Mouse (Mus musculus): ENCODE results near the gene Ifnlr1. TPM values are rescaled to one million over a fixed set of nuclear protein-coding genes. Genes with fewer than 3 reads are reported as not detected.

Gene Ifnlr1
- total and polyA plus RNA-seq, 3 experiments = 1.8 to 3.2 (median 2.0) TPM

GRCm38 (mm10) chr4:135726416-135726815 is 40.3 kb downstream of the Ifnlr1 start:
- TF ChIP-seq CTCF (IDR thresholded peaks at IDR 0.05) (0 out of 2 replicates have a peak, but pooled peaks have one; percentile 5), POLR2A (IDR thresholded peaks at IDR 0.05; ENCODE audit: insufficient read depth, low read depth, low read length) (no peak)
- H3K27ac ChIP-seq = no peak overlapping the region
- no peaks in the 10 kb centered on the region for H3K36me3 ChIP-seq (ENCODE audit: control insufficient read depth, insufficient read depth, low read length)
- no peak overlapping the region for H3K9ac ChIP-seq (ENCODE audit: low read depth, low read length)
- no peak overlapping the region for H3K4me3 ChIP-seq
- no peaks in the 10 kb centered on the region for H3K79me2 ChIP-seq (replicated peaks; ENCODE audit: control insufficient read depth, insufficient read depth, low read length)
- WGBS = 45% methylated on average over 11 of the region's 11 CpGs
- no peaks in the 10 kb centered on the region for H3K4me1 ChIP-seq (ENCODE audit: control insufficient read depth, insufficient read depth, low read length)
- intact Hi-C loops (cut with DNase I) = no loop called here
- DNase-seq = peak in 1 of 2 experiments; percentile 29
- H3K27me3 ChIP-seq (ENCODE audit: control insufficient read depth, insufficient read depth, low read length) = no peaks in the 10 kb centered on the region

GRCm38 (mm10) chr4:135727817-135728216 is 41.7 kb downstream of the Ifnlr1 start, which contains the start of gene Il22ra1:
TSS of gene Il22ra1 (plus strand) at chr4:135728172.
- H3K79me2 ChIP-seq (replicated peaks; ENCODE audit: control insufficient read depth, insufficient read depth, low read length) = no peaks in the 10 kb centered on the region
- no peaks in the 10 kb centered on the region for H3K27me3 ChIP-seq (ENCODE audit: control insufficient read depth, insufficient read depth, low read length)
- TF ChIP-seq CTCF (IDR thresholded peaks at IDR 0.05) (no peak), POLR2A (IDR thresholded peaks at IDR 0.05; ENCODE audit: insufficient read depth, low read depth, low read length) (no peak), EP300 (IDR thresholded peaks at IDR 0.05; ENCODE audit: insufficient read depth, low read depth, low read length) (no peak)
- no peak within 1 kb of the TSS for H3K4me3 ChIP-seq
- H3K4me1 ChIP-seq (ENCODE audit: control insufficient read depth, insufficient read depth, low read length) = no peaks in the 10 kb centered on the region
- no peak within 1 kb of the TSS for H3K27ac ChIP-seq
- intact Hi-C loops (cut with DNase I) = no loop called here
- DNase-seq = no peak
- H3K9ac ChIP-seq (ENCODE audit: low read depth, low read length) = no peak within 1 kb of the TSS
- 16% methylated on average over 14 of the region's 14 CpGs for WGBS
- H3K36me3 ChIP-seq (ENCODE audit: control insufficient read depth, insufficient read depth, low read length) = no peaks in the 10 kb centered on the region

GRCm38 (mm10) chr4:135730204-135730603 is 44.1 kb downstream of the Ifnlr1 start:
- no peaks in the 10 kb centered on the region for H3K27me3 ChIP-seq (ENCODE audit: control insufficient read depth, insufficient read depth, low read length)
- no peak overlapping the region for H3K4me3 ChIP-seq
- no peaks in the 10 kb centered on the region for H3K4me1 ChIP-seq (ENCODE audit: control insufficient read depth, insufficient read depth, low read length)
- no peaks in the 10 kb centered on the region for H3K79me2 ChIP-seq (replicated peaks; ENCODE audit: control insufficient read depth, insufficient read depth, low read length)
- H3K36me3 ChIP-seq (ENCODE audit: control insufficient read depth, insufficient read depth, low read length) = no peaks in the 10 kb centered on the region
- intact Hi-C loops (cut with DNase I) = no loop called here
- H3K9ac ChIP-seq (ENCODE audit: low read depth, low read length) = no peak overlapping the region
- TF ChIP-seq POLR2A (IDR thresholded peaks at IDR 0.05; ENCODE audit: insufficient read depth, low read depth, low read length) (no peak), CTCF (IDR thresholded peaks at IDR 0.05) (no peak), EP300 (IDR thresholded peaks at IDR 0.05; ENCODE audit: insufficient read depth, low read depth, low read length) (no peak)
- 90% methylated on average over 9 of the region's 9 CpGs for WGBS
- DNase-seq = no peak
- H3K27ac ChIP-seq = no peak overlapping the region

GRCm38 (mm10) chr4:135730951-135731350 is 44.9 kb downstream of the Ifnlr1 start:
- DNase-seq = no peak
- 55% methylated on average over 8 of the region's 8 CpGs for WGBS
- no peak for TF ChIP-seq CTCF (IDR thresholded peaks at IDR 0.05)
- no peak for TF ChIP-seq EP300 (IDR thresholded peaks at IDR 0.05; ENCODE audit: insufficient read depth, low read depth, low read length)
- TF ChIP-seq POLR2A (IDR thresholded peaks at IDR 0.05; ENCODE audit: insufficient read depth, low read depth, low read length) = no peak
- no peaks in the 10 kb centered on the region for H3K27me3 ChIP-seq (ENCODE audit: control insufficient read depth, insufficient read depth, low read length)
- H3K4me1 ChIP-seq (ENCODE audit: control insufficient read depth, insufficient read depth, low read length) = no peaks in the 10 kb centered on the region
- intact Hi-C loops (cut with DNase I) = no loop called here
- H3K79me2 ChIP-seq (replicated peaks; ENCODE audit: control insufficient read depth, insufficient read depth, low read length) = no peaks in the 10 kb centered on the region
- no peak overlapping the region for H3K9ac ChIP-seq (ENCODE audit: low read depth, low read length)
- no peak overlapping the region for H3K27ac ChIP-seq
- H3K4me3 ChIP-seq = no peak overlapping the region
- H3K36me3 ChIP-seq (ENCODE audit: control insufficient read depth, insufficient read depth, low read length) = no peaks in the 10 kb centered on the region

GRCm38 (mm10) chr4:135733901-135734300 is 47.8 kb downstream of the Ifnlr1 start:
- Histone ChIP-seq H3K36me3 (ENCODE audit: control insufficient read depth, insufficient read depth, low read length) (no peaks in the 10 kb centered on the region), H3K4me3 (no peak overlapping the region), H3K27ac (no peak overlapping the region), H3K79me2 (replicated peaks; ENCODE audit: control insufficient read depth, insufficient read depth, low read length) (no peaks in the 10 kb centered on the region), H3K27me3 (ENCODE audit: control insufficient read depth, insufficient read depth, low read length) (no peaks in the 10 kb centered on the region), H3K4me1 (ENCODE audit: control insufficient read depth, insufficient read depth, low read length) (no peaks in the 10 kb centered on the region), H3K9ac (ENCODE audit: low read depth, low read length) (no peak overlapping the region)
- 97% methylated on average over 14 of the region's 14 CpGs for WGBS
- intact Hi-C loops (cut with DNase I) = no loop called here
- TF ChIP-seq POLR2A (IDR thresholded peaks at IDR 0.05; ENCODE audit: insufficient read depth, low read depth, low read length) (no peak), CTCF (IDR thresholded peaks at IDR 0.05) (no peak), EP300 (IDR thresholded peaks at IDR 0.05; ENCODE audit: insufficient read depth, low read depth, low read length) (no peak)
- DNase-seq = no peak

GRCm38 (mm10) chr4:135736903-135737302 is 50.8 kb downstream of the Ifnlr1 start:
- no peaks in the 10 kb centered on the region for H3K4me1 ChIP-seq (ENCODE audit: control insufficient read depth, insufficient read depth, low read length)
- DNase-seq = no peak
- no peak overlapping the region for H3K4me3 ChIP-seq
- no peaks in the 10 kb centered on the region for H3K27me3 ChIP-seq (ENCODE audit: control insufficient read depth, insufficient read depth, low read length)
- H3K79me2 ChIP-seq (replicated peaks; ENCODE audit: control insufficient read depth, insufficient read depth, low read length) = no peaks in the 10 kb centered on the region
- no peaks in the 10 kb centered on the region for H3K36me3 ChIP-seq (ENCODE audit: control insufficient read depth, insufficient read depth, low read length)
- intact Hi-C loops (cut with DNase I) = no loop called here
- H3K27ac ChIP-seq = no peak overlapping the region
- TF ChIP-seq CTCF (IDR thresholded peaks at IDR 0.05) (no peak), EP300 (IDR thresholded peaks at IDR 0.05; ENCODE audit: insufficient read depth, low read depth, low read length) (no peak), POLR2A (IDR thresholded peaks at IDR 0.05; ENCODE audit: insufficient read depth, low read depth, low read length) (no peak)
- H3K9ac ChIP-seq (ENCODE audit: low read depth, low read length) = no peak overlapping the region
- 84% methylated on average over 3 of the region's 3 CpGs for WGBS

All from heart, adult 2 months (tissue).